Mouse (Mus musculus) spleen, adult 2 months (tissue): ENCODE data around the gene Cdkl4. TPM values are rescaled to one million over a fixed set of nuclear protein-coding genes. Genes with fewer than 3 reads are reported as not detected.
"Not testable (repeated sequence)": the region's sequence is repeated elsewhere in the genome, so short reads cannot be mapped to it uniquely, and the experiment has no call there.

Experiments used
- DNase-seq, 2 experiments: peaks; one replicate each; pipeline versions ENCODE4 v3.0.0 to v3.0.0-alpha.2; 2012 to 2021; ENCODE audit warnings: low spot score in 2 of 2, low read depth in 1 of 2
- H3K27ac ChIP-seq: fragments of 200-500 bp; 2 replicates; pipeline ENCODE4 v1.5.1; 2012; ENCODE audit warnings: low read length, inconsistent platforms; ENCODE audit not compliant: insufficient read depth
- H3K27me3 ChIP-seq: fragments of 200-500 bp; 2 replicates; pipeline ENCODE4 v1.6.1; 2012; ENCODE audit warnings: mild to moderate bottlenecking, moderate library complexity, low read length, inconsistent platforms; ENCODE audit not compliant: control insufficient read depth, insufficient read depth
- H3K36me3 ChIP-seq: fragments of 200-500 bp; 2 replicates; pipeline ENCODE4 v1.6.1; 2012; ENCODE audit warnings: mild to moderate bottlenecking, low read length, inconsistent platforms; ENCODE audit not compliant: control insufficient read depth, insufficient read depth
- H3K4me1 ChIP-seq: fragments of 200-500 bp; 2 replicates; pipeline ENCODE4 v1.6.1; 2011; ENCODE audit warnings: inconsistent platforms; ENCODE audit not compliant: control insufficient read depth, insufficient read depth, insufficient read length
- H3K4me3 ChIP-seq: fragments of 200-500 bp; 2 replicates; pipeline ENCODE4 v1.5.1; 2011; ENCODE audit warnings: mild to moderate bottlenecking, inconsistent platforms; ENCODE audit not compliant: insufficient read depth, insufficient read length; ENCODE audit errors: extremely low read depth
- CTCF ChIP-seq: fragments of 200-500 bp; IDR thresholded peaks from 2 replicates; pipeline ENCODE4 v1.5.1; 2011; ENCODE audit warnings: mild to moderate bottlenecking, inconsistent platforms; ENCODE audit not compliant: insufficient read depth, insufficient read length, insufficient replicate concordance; ENCODE audit errors: extremely low read depth
- POLR2A ChIP-seq: fragments of 200-500 bp; IDR thresholded peaks from 2 replicates; pipeline ENCODE4 v1.6.1; 2011; ENCODE audit warnings: low read depth, low read length, inconsistent platforms
- WGBS: fragments of 180-500 bp; shearing (Covaris S2); methylation state at CpG from one replicate; pipeline ENCODE4 v1.1.7; 2018; 5-methylcytosine and 5-hydroxymethylcytosine counted together
- polyA plus RNA-seq: library from polyadenylated mRNA; depleted of rRNA; stranded (reverse); fragments of >200 nt; gene quantifications from 2 replicates; pipeline ENCODE4 v1.2.3, GENCODE M21; 2012

Gene Cdkl4
- polyA plus RNA-seq, 1 experiment, result 0.11 TPM

DNA sequence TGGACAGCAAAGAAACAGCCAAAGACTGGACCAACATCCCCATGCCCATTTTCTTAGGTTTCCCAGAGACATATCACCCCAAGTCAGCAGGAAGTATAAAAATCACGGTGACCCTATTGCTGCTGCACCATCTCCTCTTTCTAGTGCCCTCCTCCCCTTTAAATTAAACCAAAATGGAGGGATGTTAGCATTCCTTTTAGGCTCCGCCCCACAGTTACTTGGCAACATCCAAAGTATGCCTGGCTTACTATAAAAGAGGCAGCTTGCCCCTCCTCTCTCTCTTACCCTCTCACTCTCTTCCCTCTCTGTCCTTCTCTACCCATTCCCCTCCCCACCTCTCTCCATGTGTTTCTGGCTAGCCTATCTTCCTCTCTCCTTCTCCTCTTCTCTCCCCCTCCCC, 9.2 kb downstream of the Cdkl4 start:
- Histone ChIP-seq H3K27ac (no peak overlapping the region), H3K4me3 (no peak overlapping the region), H3K4me1 (no peaks in the 10 kb centered on the region), H3K36me3 (peaks cover 7% of the 10 kb centered on the region; the same call in 1 of the 2 replicates), H3K27me3 (no peaks in the 10 kb centered on the region)
- TF ChIP-seq POLR2A (no peak), CTCF (no peak)
- WGBS, result 85% methylated on average over 2 of the region's 2 CpGs
- DNase-seq, result no peak

DNA sequence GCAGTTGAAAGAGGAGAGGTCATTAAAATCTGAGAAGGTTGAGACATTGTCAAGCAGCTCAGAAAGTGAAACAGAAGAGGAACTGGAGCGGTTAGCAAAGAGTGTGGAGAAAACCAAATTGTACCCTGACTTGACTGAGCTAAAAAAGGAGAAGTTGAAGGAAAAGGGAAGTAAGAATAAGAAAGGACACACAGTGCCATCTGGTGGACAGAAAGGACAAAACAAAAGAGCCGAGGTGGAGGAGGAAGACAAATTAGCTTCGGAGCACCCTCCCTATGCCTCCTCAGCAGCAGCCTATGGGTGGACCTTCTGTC, 13.0 kb downstream of the Cdkl4 start:
- Histone ChIP-seq H3K27me3 (no peaks in the 10 kb centered on the region), H3K36me3 (peaks cover 7% of the 10 kb centered on the region; the same call in 1 of the 2 replicates), H3K4me3 (peak overlapping the region; percentile 68), H3K27ac (peak overlapping the region; percentile 98), H3K4me1 (no peaks in the 10 kb centered on the region)
- DNase-seq, result peak; percentile 47 to 85
- WGBS, result 5% methylated on average over 3 of the region's 3 CpGs
- peak; percentile 49; the same call in 1 of the 2 replicates for TF ChIP-seq CTCF
- TF ChIP-seq POLR2A, result peak; percentile 25; the same call in 1 of the 2 replicates

DNA sequence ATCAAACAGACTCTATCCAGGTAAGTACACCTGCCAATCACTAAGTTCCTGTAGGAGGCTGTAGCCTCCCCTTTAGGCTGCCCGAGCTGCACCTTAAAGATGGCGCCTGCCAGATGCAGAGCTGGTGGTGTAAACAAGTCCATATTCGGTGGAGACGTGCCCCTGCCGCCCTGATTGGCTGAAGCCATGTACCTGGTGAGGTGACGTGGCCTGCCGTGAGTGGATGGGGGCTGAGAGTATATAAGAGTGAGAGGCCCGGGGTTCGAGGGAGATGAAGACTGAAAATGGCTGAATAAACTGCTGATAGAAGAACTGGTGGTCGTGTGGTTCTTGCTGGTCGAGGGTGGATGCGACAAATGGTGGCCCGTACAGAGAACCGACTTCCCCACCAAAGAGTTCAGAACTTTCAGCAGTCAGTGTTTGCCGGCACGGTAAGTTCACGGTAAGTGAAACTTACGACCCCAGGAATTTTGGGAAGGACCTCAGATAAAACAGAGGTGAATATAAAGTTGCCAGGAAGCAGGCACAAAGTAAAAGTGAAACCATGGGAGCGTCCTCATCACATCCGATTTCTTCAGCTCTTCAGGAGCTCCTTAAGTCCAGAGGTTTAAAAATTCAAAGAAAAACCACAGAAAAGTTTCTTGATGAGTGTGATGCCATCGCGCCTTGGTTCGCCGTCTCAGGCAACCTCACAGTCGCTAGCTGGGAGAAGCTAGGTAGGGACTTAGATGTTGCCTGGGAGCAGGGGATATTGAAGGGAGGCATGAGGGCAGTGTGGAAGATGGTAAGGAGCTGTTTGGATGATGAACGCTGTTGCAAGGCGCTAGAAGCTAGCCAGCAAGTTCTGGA, 13.6 kb downstream of the Cdkl4 start:
- peak; percentile 59 to 73 for DNase-seq
- not testable (repeated sequence) for H3K4me1 ChIP-seq, H3K36me3 ChIP-seq, H3K27me3 ChIP-seq
- H3K4me3 ChIP-seq, result peak overlapping the region; percentile 68
- H3K27ac ChIP-seq, result peak overlapping the region; percentile 98
- WGBS, result 35% methylated on average over 27 of the region's 27 CpGs

DNA sequence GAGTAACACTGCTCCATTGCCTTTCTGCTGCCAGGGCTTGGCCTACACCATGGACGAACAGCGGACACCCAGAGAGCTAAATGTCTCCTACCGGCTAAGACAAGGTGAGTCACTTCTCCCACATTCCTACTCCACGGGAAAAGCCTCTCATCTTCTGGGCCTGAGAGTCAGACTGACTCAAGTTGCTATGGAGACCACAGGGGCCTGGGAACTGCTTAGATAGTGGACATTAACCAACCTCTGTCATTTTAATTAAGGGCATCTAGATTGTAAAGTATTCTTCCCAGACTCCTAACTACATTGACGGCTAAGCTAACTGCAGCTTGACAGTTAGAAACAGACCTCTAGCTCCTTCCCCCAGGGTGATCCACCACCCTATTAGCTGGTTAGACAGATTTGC, 14.8 kb downstream of the Cdkl4 start:
- no peaks in the 10 kb centered on the region for H3K27me3 ChIP-seq
- DNase-seq, result no peak
- TF ChIP-seq POLR2A, result no peak
- TF ChIP-seq CTCF, result no peak
- H3K4me1 ChIP-seq, result no peaks in the 10 kb centered on the region
- WGBS, result 94% methylated on average over 5 of the region's 5 CpGs
- H3K4me3 ChIP-seq, result no peak overlapping the region
- peaks cover 4% of the 10 kb centered on the region; the same call in 1 of the 2 replicates for H3K36me3 ChIP-seq
- H3K27ac ChIP-seq, result no peak overlapping the region

DNA sequence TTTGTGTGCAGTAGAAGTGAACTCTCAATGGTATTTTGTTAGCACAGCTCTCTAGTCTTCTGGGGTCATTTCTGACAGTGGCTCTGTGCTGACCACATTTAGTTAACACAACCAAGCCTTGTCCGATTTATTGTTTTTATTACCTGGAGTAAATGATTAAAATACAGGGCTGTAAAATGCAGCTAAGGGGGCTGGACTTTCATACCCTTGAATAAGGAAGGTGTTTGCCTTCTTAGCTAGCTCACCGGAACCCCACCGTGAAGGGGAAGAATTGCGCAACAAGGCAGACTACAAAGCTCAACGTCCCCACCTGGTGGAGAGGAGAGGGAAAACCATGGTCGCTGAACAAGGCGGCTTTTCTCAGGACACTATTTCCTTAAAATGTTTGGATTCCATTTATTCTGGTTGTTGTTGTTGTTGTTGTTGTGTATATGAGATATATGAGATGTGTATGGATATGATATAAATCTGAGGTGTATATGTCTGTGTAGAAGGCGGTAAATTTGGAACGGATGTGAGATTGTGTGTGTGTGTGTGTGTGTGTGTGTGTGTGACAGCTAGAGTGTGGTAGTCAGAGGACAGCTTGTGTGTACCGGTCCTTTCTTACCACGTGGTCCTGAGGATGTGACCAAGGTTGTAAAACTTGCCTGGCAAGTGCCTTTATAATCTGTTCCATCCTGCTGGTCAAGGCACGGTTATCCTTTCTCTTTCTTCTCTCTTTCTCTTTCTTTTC, 16.8 kb downstream of the Cdkl4 start:
- peak; percentile 70 to 72 for DNase-seq
- Histone ChIP-seq H3K27me3 (no peaks in the 10 kb centered on the region), H3K4me1 (no peaks in the 10 kb centered on the region), H3K27ac (no peak overlapping the region), H3K36me3 (peaks cover 2% of the 10 kb centered on the region; the same call in 1 of the 2 replicates), H3K4me3 (no peak overlapping the region)
- TF ChIP-seq POLR2A (no peak), CTCF (peak; percentile 93; the same call in 1 of the 2 replicates)
- 15% methylated on average over 12 of the region's 12 CpGs for WGBS

DNA sequence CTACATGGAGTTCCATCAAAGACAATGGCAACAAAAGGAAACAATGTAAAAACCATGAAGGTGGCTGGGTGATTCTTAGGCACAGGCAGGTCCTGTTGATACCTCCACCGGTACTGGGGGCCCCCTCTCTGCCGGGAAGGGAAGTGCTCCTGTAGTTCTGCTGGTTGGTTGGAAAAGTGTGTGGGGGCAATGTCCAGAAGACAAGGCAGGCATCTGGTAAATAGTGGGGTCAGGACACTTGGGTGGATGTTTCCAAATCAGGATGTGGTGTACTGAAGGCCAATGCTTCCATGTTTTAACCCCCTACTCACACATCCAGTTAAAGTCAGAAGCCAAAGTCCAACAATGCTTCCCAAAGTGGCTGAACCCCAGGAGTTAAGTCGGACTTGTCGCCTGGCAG, 17.9 kb downstream of the Cdkl4 start:
- H3K27me3 ChIP-seq, result no peaks in the 10 kb centered on the region
- no peaks in the 10 kb centered on the region for H3K4me1 ChIP-seq
- TF ChIP-seq POLR2A (no peak), CTCF (no peak)
- H3K36me3 ChIP-seq, result no peaks in the 10 kb centered on the region
- H3K27ac ChIP-seq, result no peak overlapping the region
- no peak for DNase-seq
- 77% methylated on average over 4 of the region's 4 CpGs for WGBS
- H3K4me3 ChIP-seq, result no peak overlapping the region

DNA sequence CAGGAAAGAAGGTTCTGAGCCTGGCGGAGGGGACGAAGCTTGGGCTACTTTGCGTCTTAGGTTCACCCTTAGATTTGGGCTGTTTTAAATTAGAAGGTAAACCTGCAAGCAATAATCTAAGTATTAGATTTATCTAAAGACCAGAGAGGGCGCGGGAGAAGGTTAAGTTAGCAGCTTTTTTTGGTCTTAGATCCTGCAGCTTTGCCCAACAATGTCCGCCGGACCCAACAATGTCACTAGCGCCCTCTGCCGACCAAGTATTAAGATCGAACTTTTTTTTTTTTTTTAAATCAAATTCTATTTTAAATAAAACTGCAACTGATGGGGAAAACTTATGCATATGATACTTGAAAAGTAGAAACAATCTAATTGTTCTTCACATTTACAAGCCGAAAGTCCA, 18.6 kb downstream of the Cdkl4 start:
- TF ChIP-seq CTCF, result peak; percentile 9; the same call in 1 of the 2 replicates
- TF ChIP-seq POLR2A, result no peak
- no peak overlapping the region for H3K4me3 ChIP-seq
- H3K27ac ChIP-seq, result no peak overlapping the region
- 36% methylated on average over 11 of the region's 11 CpGs for WGBS
- H3K36me3 ChIP-seq, result no peaks in the 10 kb centered on the region
- DNase-seq, result peak in 1 of 2 experiments; percentile 20
- no peaks in the 10 kb centered on the region; the same call in 1 of the 2 replicates for H3K4me1 ChIP-seq
- no peaks in the 10 kb centered on the region for H3K27me3 ChIP-seq
